Mouse (Mus musculus) midbrain, embryonic 12.5 days (tissue): ENCODE results near the gene Mrpl49. TPM values are rescaled to one million over a fixed set of nuclear protein-coding genes. Genes with fewer than 3 reads are reported as not detected.

ENCODE experiments used
- ATAC-seq: fragments of 200-750 bp; cut with Nextera tagmentation; 2 replicates; pipeline ENCODE4 v1.8.0; 2017; ENCODE audit warnings: low read depth, moderate TSS enrichment, moderate library complexity; ENCODE audit not compliant: low FRiP score
- H3K27ac ChIP-seq: fragments of 300-500 bp; sonication (generic); replicated peaks from 2 replicates; pipeline ENCODE4 v1.5.1; 2016; ENCODE audit warnings: mild to moderate bottlenecking
- H3K27me3 ChIP-seq: fragments of 300-500 bp; sonication (generic); 2 replicates; pipeline ENCODE4 v1.6.1; 2016; ENCODE audit warnings: mild to moderate bottlenecking
- H3K36me3 ChIP-seq: fragments of 300-500 bp; sonication (generic); 2 replicates; pipeline ENCODE4 v1.6.1; 2016
- H3K4me1 ChIP-seq: fragments of 300-500 bp; sonication (generic); 2 replicates; pipeline ENCODE4 v1.6.1; 2016
- H3K4me2 ChIP-seq: fragments of 300-500 bp; sonication (generic); replicated peaks from 2 replicates; pipeline ENCODE4 v1.6.1; 2016; ENCODE audit warnings: mild to moderate bottlenecking, moderate library complexity
- H3K4me3 ChIP-seq: fragments of 300-500 bp; sonication (generic); 2 replicates; pipeline ENCODE4 v1.5.1; 2016; ENCODE audit warnings: mild to moderate bottlenecking
- H3K9ac ChIP-seq: fragments of 300-500 bp; sonication (generic); replicated peaks from 2 replicates; pipeline ENCODE4 v1.6.1; 2016; ENCODE audit warnings: mild to moderate bottlenecking, moderate library complexity
- H3K9me3 ChIP-seq: fragments of 300-500 bp; sonication (generic); 2 replicates; pipeline ENCODE4 v1.6.1; 2016; ENCODE audit warnings: mild to moderate bottlenecking
- WGBS: fragments of 180-500 bp; shearing (Covaris S2); methylation state at CpG from one replicate; pipeline ENCODE4 v1.1.7; 2016; 5-methylcytosine and 5-hydroxymethylcytosine counted together
- polyA plus RNA-seq: library from polyadenylated mRNA; unstranded; fragments of >200 nt; fragmentation: Nextera tagmentation; extraction: Ambion mirVana; gene quantifications from 2 replicates; pipeline ENCODE4 v1.2.1, GENCODE M21; 2016

Mrpl49 gene
- polyA plus RNA-seq, 1 experiment from 2014 or later = 75.8 TPM

DNA sequence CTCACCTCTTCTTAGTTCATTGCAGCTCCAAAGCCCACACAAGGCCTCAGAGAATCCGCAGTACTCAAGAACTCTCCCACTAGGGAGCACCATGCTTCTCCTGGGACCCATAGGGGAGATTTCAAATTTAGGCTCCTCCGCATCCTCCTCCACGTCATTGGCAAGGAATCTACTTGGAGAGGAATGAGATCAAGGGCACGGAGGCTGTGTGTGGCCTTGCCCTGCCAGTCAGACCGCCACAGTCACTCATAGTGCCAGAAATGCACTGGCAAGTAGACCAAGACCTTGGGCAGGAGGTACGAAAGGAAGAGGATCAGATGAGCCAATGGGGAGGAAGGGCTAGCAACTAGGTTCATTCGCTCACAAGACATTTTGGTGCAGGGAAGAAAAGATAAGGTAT is 33.7 kb downstream of the Mrpl49 start:
- Histone ChIP-seq H3K36me3 (no peaks in the 10 kb centered on the region), H3K4me1 (no peaks in the 10 kb centered on the region), H3K27me3 (peaks cover 3% of the 10 kb centered on the region), H3K27ac (no peak overlapping the region), H3K4me2 (no peak overlapping the region), H3K4me3 (no peak overlapping the region), H3K9me3 (no peaks in the 10 kb centered on the region), H3K9ac (no peak overlapping the region)
- no peak for ATAC-seq
- 87% methylated on average over 7 of the region's 7 CpGs for WGBS

DNA sequence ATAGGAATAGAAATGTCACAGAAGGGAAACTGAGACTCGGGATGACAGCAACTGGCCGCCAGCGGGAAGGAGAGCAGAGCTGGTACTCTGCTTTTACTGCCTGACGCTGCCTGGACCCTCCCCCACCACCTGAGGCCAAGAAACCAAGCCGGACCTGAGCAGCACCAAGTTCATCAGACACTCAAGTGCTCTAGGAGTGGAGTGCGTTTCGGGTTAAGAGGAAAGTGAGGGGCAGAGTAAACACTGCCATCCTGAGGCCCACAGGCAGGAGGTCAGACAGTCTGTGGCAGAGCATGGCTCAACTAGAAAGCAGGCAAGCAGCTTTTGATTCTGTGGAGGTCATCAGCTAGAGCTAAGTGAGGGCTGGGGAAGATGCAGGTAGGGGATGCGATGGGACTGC is 34.5 kb downstream of the Mrpl49 start:
- H3K9ac ChIP-seq = no peak overlapping the region
- ATAC-seq = no peak
- peaks cover 3% of the 10 kb centered on the region for H3K27me3 ChIP-seq
- H3K4me1 ChIP-seq = no peaks in the 10 kb centered on the region
- H3K36me3 ChIP-seq = no peaks in the 10 kb centered on the region
- no peak overlapping the region for H3K27ac ChIP-seq
- H3K4me2 ChIP-seq = no peak overlapping the region
- no peak overlapping the region for H3K4me3 ChIP-seq
- 69% methylated on average over 8 of the region's 8 CpGs for WGBS
- H3K9me3 ChIP-seq = no peaks in the 10 kb centered on the region

DNA sequence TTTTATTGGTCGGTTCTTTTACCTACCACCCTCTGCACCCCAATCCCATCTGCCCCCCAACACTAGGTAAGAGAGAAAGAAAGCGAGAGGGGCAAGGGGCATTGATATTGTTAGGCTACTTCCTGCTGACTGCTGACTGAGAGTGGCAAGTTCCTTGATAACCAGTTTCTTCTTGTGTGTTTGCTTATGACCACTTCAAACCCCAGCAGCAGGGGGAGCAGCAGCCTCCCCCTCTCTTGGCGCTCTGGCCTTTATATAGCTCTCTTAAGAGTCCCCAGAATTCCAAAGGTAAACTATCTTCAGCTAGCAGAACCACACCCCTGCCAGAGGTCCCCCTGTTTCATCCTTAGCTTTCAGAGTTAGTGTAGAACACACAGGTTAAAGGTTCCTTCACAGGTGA is 37.3 kb downstream of the Mrpl49 start:
- H3K27ac ChIP-seq = no peak overlapping the region
- H3K4me1 ChIP-seq = peaks cover 9% of the 10 kb centered on the region
- H3K4me3 ChIP-seq = no peak overlapping the region
- H3K4me2 ChIP-seq = no peak overlapping the region
- no peaks in the 10 kb centered on the region for H3K9me3 ChIP-seq
- no peaks in the 10 kb centered on the region for H3K36me3 ChIP-seq
- H3K27me3 ChIP-seq = peaks cover 28% of the 10 kb centered on the region
- WGBS = 56% methylated on average over 3 of the region's 3 CpGs
- no peak for ATAC-seq
- H3K9ac ChIP-seq = no peak overlapping the region

DNA sequence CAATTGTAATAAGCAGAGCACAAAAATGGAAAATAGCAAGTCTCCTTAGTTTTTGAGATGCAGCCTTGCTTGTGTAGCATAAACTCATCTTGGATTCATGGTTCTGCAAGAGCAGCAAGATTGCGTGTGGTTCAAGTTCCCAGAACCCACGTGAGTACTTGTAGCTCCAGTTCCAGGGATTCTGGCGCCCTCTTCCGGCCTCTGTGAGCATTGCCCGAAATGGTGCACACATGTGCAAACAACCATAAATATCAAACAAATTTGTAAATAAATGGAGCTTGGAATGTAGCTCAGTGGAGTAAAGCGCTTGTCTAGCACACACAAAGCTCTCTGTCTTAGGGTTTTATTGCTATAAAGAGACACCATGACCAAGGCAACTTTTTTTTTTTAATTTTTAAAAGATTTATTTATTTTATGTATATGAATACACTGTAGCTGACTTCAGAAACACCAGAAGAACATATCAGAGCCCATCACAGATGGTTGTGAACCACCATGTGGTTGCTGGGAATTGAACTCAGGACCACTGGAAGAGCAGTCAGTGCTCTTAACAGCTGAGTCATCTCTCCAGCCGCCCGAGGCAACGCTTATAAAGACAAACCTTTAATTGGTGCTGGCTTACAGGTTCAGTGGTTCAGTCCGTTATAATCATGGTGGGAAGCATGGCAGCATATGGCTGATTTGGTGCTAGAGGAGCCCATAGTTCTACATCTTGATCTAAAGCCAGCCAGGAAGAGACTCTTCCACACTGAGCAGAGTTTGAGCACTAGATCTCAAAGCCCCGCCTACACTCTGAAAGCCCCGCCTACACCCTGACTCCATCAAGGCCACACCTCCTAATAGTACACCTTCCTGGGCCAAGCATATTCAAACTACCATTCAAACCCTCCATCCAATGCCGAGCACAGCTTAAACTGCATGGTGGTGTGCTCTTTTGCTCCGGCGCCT is 39.2 kb downstream of the Mrpl49 start:
- peaks cover 47% of the 10 kb centered on the region for H3K27me3 ChIP-seq
- no peak overlapping the region for H3K4me3 ChIP-seq
- WGBS = 28% methylated on average over 15 of the region's 15 CpGs
- H3K4me1 ChIP-seq = peaks cover 9% of the 10 kb centered on the region
- H3K27ac ChIP-seq = no peak overlapping the region
- H3K9me3 ChIP-seq = no peaks in the 10 kb centered on the region
- no peak overlapping the region for H3K9ac ChIP-seq
- no peak for ATAC-seq
- no peak overlapping the region for H3K4me2 ChIP-seq
- H3K36me3 ChIP-seq = no peaks in the 10 kb centered on the region

DNA sequence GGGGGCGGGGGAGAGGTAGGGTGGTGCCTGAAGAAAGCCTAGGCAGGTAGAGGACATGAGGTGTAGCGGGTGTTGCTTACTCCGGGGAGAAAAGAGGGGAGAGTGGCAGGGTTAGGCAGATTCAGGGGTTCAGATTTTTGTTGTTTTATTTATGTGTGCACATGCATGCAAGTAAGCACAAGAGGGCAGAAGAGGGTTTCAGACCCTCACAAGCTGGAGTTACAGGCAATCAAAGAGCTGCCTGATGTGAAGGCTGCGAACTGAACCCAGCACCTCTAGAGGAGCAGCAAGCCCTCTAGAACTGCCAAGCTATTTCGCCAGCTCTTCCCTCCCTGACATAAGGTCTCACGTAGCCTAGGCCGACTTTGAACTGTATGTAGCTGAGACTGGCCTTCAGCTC is 41.1 kb downstream of the Mrpl49 start:
- 43% methylated on average over 7 of the region's 7 CpGs for WGBS
- Histone ChIP-seq H3K4me3 (no peak overlapping the region), H3K27me3 (peaks cover 52% of the 10 kb centered on the region)

DNA sequence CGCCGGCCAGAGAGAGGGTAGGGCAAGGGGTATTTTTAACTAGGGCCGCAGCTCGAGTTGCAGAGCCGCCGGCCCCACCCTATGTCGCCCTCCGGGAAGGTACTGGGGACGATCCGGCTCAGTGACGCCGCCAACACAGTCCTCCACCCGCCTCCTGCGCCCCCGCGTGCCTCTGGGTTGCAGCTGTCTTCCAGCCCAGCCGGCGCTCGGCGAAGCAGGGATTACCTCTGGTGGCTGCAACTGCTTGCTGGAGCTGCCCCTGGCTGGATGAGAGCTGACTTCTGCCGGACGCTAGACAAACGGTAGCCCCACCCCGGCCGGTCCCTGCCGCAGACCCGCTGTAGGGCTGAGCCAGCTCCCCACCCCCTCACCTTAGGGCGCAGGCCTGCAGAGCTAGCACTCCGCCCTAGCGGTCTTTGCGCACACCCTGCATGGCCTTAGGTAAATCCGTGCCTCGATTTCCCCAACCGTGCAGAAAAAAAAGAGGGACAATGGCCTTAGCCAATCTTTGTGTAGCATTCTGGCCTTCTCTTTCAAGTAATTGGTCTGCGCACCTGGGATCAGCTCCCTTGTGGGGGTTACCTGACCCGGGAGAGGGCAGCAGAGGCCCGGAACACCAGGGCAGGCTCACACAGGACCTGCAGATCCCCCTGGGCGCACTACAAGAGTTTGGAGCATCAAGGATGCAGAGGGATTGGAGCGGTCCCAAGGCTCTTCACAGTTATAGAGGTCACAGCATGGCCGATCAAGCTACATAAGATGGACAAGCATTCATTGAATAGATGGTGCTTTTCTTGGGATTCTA is 41.9 kb downstream of the Mrpl49 start, which contains the start of gene Capn1:
Gene Capn1 (minus strand): TSS at position 387 of the 805 bp plus-strand sequence.
- Histone ChIP-seq H3K4me3 (peak within 1 kb of the TSS; percentile 45), H3K4me2 (peak within 1 kb of the TSS; percentile 70), H3K27ac (0 out of 2 replicates have a peak within 1 kb of the TSS, but pooled peaks have one; percentile 3), H3K36me3 (no peaks in the 10 kb centered on the region), H3K27me3 (peaks cover 52% of the 10 kb centered on the region), H3K4me1 (peaks cover 9% of the 10 kb centered on the region), H3K9me3 (no peaks in the 10 kb centered on the region), H3K9ac (peak within 1 kb of the TSS; percentile 60)
- ATAC-seq = peak; percentile 78
- WGBS = 3% methylated on average over 40 of the region's 40 CpGs

More for the DNA sequence above, 41.1 kb downstream of the Mrpl49 start:
- Histone ChIP-seq H3K27ac (no peak overlapping the region), H3K4me1 (peaks cover 9% of the 10 kb centered on the region), H3K9me3 (no peaks in the 10 kb centered on the region), H3K4me2 (no peak overlapping the region), H3K36me3 (no peaks in the 10 kb centered on the region), H3K9ac (no peak overlapping the region)
- ATAC-seq = no peak

DNA sequence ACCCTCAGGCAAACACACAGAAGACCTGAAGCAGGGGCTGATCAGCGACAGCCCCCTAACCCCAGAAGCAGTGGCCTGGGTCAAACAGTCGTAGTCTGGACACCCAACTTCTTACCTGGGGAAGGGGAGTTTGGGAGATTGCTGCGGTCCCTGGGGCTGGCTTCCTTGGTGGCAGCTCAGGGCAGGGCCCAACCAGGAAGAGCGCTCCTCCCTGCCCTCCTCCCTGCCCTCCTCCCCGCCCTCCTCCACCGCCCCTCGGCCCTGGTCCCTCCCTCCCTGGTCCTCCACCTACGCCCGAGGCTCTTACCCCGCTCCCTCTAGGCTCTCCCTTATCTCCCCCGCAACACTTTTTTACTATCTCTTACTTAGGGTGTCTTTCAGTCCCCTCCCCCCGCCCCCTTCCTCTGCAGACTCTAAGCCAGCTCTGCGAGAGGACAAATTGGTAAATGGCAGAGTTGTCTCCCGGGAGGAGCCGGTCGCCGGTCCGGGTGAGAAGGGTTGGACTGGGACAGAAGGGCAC is 42.5 kb downstream of the Mrpl49 start:
- H3K9ac ChIP-seq = peak overlapping the region; percentile 60
- WGBS = 4% methylated on average over 17 of the region's 18 CpGs
- H3K4me2 ChIP-seq = peak overlapping the region; percentile 70
- H3K4me1 ChIP-seq = peaks cover 9% of the 10 kb centered on the region
- 0 out of 2 replicates have a peak overlapping the region, but pooled peaks have one; percentile 3 for H3K27ac ChIP-seq
- H3K9me3 ChIP-seq = no peaks in the 10 kb centered on the region
- H3K27me3 ChIP-seq = peaks cover 52% of the 10 kb centered on the region
- H3K36me3 ChIP-seq = no peaks in the 10 kb centered on the region
- ATAC-seq = peak; percentile 54
- H3K4me3 ChIP-seq = peak overlapping the region; percentile 45

DNA sequence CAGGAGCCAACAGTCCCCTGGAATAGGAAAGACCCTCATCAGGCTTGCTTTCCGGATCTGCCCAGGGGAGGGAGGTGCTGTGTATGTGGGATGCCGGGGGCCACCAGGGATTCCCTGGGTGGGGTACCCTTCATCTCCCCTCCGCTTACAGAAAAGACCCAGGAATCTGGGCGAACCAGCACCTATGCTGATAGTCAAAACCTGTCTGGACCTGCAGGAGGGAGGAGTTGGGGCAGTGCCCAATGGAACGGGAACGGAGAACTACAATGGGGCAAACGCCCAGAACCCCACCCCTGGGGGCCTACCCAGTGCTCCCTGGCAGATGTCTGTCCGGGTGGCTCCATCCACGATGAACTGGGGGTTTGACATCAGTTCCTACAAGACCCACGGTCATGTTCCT is 43.9 kb downstream of the Mrpl49 start:
- Histone ChIP-seq H3K4me1 (peaks cover 9% of the 10 kb centered on the region), H3K27me3 (peaks cover 52% of the 10 kb centered on the region), H3K27ac (no peak overlapping the region)

DNA sequence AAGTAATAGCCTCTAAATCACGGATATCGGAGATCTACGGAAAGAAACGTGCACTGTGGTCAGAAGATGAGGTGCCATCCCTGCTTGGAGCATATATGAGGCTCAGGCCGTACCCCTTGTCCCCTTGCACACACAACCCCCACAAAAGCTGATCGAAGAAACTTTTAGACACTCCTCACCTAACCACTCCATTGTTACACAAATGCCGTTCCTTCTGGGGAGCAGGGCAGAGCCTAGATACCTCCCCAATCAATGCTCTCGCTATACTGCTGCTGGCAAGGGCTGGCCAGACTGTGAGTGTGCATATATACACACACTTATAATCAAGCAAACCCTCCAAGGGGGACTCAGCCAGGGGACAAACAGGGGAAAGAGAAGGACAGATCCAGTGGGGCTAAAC is 48.4 kb downstream of the Mrpl49 start:
- Histone ChIP-seq H3K4me2 (no peak overlapping the region), H3K4me3 (no peak overlapping the region), H3K27me3 (peaks cover 13% of the 10 kb centered on the region), H3K36me3 (no peaks in the 10 kb centered on the region), H3K9ac (no peak overlapping the region), H3K9me3 (no peaks in the 10 kb centered on the region), H3K27ac (no peak overlapping the region), H3K4me1 (no peaks in the 10 kb centered on the region)
- ATAC-seq = no peak
- WGBS = 74% methylated on average over 8 of the region's 8 CpGs

More for the DNA sequence above, 43.9 kb downstream of the Mrpl49 start:
- H3K4me2 ChIP-seq = no peak overlapping the region
- no peak overlapping the region for H3K9ac ChIP-seq
- H3K9me3 ChIP-seq = no peaks in the 10 kb centered on the region
- H3K4me3 ChIP-seq = no peak overlapping the region
- H3K36me3 ChIP-seq = no peaks in the 10 kb centered on the region
- ATAC-seq = no peak
- 87% methylated on average over 10 of the region's 10 CpGs for WGBS

DNA sequence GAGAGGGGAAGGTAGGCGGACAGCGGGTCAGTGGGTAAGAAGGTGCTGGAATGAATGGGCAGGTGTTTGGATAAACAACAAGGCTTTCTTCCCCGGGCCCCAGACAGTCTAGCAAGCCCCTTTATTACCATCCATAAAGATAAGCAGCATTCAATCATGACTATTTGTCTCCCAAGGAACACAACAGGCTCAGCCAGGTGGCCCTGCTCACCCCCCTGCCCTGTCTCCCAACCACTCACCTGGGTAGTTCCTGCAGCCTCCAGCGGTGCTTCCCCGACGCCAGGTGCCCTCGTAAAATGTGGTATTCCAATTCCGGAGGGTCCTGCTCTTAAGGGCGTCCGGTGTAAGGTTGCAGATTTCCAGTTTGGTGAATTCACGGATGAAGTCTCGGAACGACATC is 50.6 kb downstream of the Mrpl49 start:
- H3K36me3 ChIP-seq = no peaks in the 10 kb centered on the region
- H3K4me1 ChIP-seq = no peaks in the 10 kb centered on the region
- WGBS = 90% methylated on average over 13 of the region's 13 CpGs
- H3K4me3 ChIP-seq = no peak overlapping the region
- no peak for ATAC-seq
- H3K4me2 ChIP-seq = no peak overlapping the region
- H3K27me3 ChIP-seq = no peaks in the 10 kb centered on the region
- no peak overlapping the region for H3K9ac ChIP-seq
- no peak overlapping the region for H3K27ac ChIP-seq
- H3K9me3 ChIP-seq = no peaks in the 10 kb centered on the region

DNA sequence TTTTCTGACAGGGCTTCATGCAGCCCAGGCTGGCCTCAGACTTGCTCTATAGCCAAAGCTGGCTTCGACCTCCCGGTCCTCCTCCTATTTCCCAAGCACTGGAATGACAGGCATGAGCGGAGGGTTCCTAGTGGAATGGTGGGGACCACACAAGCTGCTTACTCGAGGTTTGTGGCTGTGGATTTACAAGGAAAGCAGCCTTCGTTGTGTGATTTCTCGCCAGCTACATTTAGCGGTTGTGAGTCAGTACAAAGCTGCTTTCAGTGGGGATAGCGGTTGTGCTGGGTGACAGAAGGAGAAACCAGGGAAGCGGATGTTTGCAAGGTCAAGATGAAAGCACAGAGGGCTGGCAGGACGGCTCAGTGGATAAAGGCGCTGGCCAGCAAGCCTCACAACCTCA is 52.0 kb downstream of the Mrpl49 start:
- no peaks in the 10 kb centered on the region for H3K4me1 ChIP-seq
- H3K27me3 ChIP-seq = no peaks in the 10 kb centered on the region
- H3K27ac ChIP-seq = no peak overlapping the region
- WGBS = 58% methylated on average over 11 of the region's 11 CpGs
- H3K36me3 ChIP-seq = no peaks in the 10 kb centered on the region
- no peak overlapping the region for H3K4me3 ChIP-seq
- H3K9ac ChIP-seq = no peak overlapping the region
- no peak for ATAC-seq
- no peak overlapping the region for H3K4me2 ChIP-seq
- no peaks in the 10 kb centered on the region for H3K9me3 ChIP-seq
